Mouse (Mus musculus) v-Abl transformed pro-B cells (cell line): ENCODE measurements around the gene Npepps.

Experiments used
- in situ Hi-C, 2 experiments: fragments of 400-800 bp; cut with MboI; formaldehyde crosslinking; loops; one replicate each; pipeline ENCODE4 v1.15.1; 2025; ENCODE audit not compliant: unreplicated experiment in 2 of 2

The Npepps gene

DNA sequence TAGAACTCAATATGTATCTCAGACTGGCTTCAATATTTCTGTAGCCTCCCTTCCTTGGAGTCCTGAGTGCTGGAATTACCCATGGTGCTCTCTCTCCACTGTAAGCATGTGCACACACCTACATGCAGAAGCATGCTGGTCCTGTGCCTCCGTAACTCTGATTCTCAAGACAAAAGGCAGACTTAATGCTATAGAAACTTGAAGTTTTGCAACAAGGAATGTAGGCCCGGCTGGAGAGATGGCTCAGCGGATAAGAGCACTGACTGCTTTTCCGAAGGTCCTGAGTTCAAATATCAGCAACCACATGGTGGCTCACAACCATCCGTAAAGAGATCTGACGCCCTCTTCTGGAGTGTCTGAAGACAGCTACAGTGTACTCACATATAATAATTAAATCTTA is 90.8 kb downstream of the Npepps start:
- in situ Hi-C loops, result loop anchor here in 1 of 2 experiments (5.0 to 10.0 kb wide), 2 partner anchors 125 to 272 kb away; partner anchors contain the start of genes Cdk5rap3 and Mrpl45

- in situ Hi-C loops, result loop anchor here in 1 of 2 experiments (5.0 kb wide), 1 partner anchor 272 kb away; the partner anchor contains the start of gene Cdk5rap3
Observed at GRCm38 (mm10) chr11:97189231-97189630, 91.2 kb downstream of the Npepps start.

DNA sequence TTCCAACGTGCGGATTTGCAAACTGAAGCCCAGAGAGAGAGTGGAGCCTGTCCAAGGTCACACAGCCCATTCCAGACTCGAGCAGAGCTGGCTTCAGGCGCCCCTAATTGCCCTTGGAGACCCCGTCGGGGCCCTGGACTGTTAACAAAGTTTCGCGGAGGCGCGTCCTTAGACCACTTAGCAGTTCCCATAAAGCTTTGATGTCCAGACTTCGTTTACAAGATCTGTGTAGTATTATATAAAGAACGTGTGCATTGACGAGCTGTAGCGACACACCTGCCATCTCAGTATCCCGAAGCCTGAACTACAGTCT is 91.8 kb downstream of the Npepps start:
- in situ Hi-C loops, result loop anchor here in 1 of 2 experiments (5.0 kb wide), 1 partner anchor 271 kb away; the partner anchor contains the start of gene Cdk5rap3

DNA sequence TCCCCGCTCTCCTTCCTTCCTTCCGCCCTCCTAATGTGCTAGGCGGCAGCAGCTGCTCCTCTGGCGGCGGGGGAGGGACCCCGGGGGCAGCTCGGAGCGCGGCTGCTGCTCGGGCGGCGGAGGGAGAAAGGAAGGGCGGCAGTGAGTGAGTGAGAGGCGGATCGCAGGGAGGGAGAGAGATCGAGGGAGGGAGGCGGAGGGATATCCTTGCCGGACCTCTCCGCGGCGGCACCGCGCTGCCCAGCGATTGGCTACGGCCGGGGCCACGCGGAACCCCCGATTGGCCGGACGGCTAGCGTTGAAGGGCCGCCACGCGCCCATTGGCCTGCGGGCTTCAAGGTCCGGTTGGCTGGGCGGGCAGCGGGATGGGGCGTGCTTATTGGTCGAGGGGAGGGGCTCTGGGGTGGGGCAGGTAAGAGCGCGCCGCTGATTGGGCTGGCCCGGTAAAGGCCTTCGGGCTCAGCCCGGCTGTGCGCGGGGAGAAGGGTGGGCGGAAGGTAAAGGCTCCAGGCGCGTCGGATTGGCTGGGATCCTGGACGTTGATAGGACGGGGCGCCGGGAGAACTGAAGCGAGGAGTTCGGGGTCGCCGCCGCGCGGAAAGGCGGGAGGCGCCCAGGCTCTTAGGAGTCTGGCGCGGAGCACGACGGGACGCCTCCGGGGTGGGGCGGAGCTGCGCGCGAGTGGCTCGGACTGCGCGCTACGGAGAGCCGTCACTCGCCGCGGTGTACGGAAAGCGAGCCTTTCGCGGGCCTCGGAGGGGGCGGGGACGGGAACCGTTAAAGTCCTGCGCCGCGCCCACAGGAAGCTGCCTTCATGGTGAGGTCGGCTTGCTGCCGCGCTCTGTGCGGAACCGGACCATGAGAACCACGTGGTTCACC is 92.4 kb downstream of the Npepps start, which contains the start of gene Kpnb1:
TSS of gene Kpnb1 (minus strand) at position 118 of the 879 bp plus-strand sequence.
- in situ Hi-C loops, result loop anchor here in 1 of 2 experiments (5.0 kb wide), 1 partner anchor 271 kb away; the partner anchor contains the start of gene Cdk5rap3

DNA sequence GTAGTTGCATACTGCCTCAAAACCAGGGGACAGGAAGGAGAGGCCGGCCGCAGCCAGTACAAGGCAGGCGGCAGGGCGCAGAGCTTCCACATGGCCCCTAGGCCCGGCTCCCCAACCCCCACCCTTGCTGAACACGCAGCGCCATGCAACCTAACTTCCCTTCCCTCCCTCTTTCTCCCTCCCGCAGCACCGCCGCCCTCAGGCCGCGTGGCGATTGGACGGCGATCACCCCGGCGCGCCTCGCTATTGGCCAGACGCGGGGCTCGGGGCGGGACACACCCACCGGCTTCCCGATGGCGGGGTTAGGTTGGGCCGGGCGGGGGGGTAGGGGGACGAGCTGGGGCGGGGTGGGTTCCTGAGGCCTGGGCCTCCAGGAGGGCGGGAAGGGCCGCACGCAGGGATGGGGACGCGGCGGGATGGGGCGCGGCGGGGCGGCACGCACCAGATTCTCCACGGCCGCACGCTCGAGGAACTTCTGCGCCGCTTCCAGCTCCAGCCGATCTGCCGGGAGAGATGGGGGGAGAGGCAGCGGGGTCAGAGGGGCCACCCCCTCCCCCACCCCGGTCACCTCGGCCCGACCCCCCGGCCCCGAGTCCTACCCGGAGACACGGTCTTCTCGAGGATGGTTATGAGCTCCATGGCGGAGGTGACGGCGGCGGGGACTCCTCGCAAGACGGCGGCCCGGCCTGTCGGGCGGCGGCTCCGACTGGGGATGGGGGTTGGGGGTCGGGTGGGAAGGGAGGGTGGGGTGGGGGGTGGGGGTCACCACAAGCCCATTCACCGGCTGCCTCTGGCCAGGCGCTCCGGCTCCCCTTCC is 93.3 kb downstream of the Npepps start:
- in situ Hi-C loops, result loop anchor here in 1 of 2 experiments (5.0 kb wide), 1 partner anchor 270 kb away; the partner anchor contains the start of gene Cdk5rap3

- in situ Hi-C loops, result loop anchor here in 1 of 2 experiments (5.0 kb wide), 1 partner anchor 269 kb away; the partner anchor contains the start of gene Cdk5rap3
Observed at GRCm38 (mm10) chr11:97185704-97186614, 94.5 kb downstream of the Npepps start.

- in situ Hi-C loops, result loop anchor here in 1 of 2 experiments (5.0 kb wide), 1 partner anchor 268 kb away; the partner anchor contains the start of gene Cdk5rap3
Observed at GRCm38 (mm10) chr11:97184875-97185274, 95.6 kb downstream of the Npepps start.

DNA sequence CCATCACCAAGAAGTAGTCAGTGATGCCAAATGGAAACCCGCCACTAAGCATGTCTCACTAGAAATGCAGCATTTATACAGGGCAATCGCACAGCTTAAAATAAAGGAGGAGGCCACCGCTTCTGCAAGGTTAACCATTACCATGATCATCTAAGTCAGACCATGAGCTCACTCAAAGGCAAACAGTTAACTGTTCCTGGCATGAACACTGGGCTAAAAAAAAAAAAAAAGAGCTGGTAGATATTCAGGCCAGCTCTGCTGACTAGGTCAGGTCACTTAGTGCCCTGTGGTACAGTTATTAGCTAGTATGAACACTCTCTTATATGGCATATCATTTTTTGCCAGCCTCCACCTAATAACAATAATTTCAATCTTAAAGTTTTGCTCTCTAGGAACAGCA is 98.0 kb downstream of the Npepps start:
- in situ Hi-C loops, result no loop called here

- in situ Hi-C loops, result no loop called here
Observed at GRCm38 (mm10) chr11:97181061-97181460, 99.4 kb downstream of the Npepps start.

DNA sequence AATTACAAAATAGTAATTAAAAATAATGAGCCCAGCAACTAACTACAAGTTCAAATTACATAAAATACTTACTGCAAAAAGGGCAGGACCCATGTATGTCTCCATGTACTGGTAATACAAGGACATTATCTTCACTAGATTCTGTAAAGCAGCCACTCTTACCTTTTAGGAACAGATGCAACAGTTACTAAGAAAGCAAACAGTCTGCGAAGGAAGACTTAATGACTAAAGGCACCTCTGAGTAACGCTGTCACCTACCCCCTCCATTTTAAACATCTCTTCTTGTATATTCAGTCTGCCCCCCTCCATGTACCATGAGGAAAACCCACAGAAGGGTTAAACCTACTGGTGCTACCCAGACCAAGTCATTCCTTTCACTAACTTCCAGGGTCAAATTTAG is 102.2 kb downstream of the Npepps start:
- in situ Hi-C loops, result no loop called here

GRCm38 (mm10) chr11:97176851-97177250 is 103.6 kb downstream of the Npepps start:
- in situ Hi-C loops, result no loop called here

DNA sequence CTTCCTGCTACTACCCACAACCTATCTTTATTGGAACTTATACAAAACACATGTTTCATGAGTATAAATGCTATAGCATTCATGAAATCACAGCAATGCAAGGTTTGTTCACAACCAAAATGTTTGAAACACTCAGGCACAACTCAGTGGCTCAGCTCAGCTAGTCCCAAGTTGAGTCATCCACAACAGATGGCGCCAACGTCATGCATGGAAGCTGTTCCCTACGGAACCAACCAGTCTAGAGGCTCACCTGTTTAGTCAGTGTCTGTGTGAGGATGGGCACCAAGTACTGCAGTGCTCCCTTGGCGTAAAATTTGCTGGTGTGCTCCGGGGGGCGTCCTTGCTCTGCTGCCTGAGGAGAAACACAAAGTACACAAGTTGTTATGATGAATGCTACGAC is 104.9 kb downstream of the Npepps start:
- in situ Hi-C loops, result no loop called here

- in situ Hi-C loops, result no loop called here
Observed at GRCm38 (mm10) chr11:97160341-97160740, 120.1 kb downstream of the Npepps start.

DNA sequence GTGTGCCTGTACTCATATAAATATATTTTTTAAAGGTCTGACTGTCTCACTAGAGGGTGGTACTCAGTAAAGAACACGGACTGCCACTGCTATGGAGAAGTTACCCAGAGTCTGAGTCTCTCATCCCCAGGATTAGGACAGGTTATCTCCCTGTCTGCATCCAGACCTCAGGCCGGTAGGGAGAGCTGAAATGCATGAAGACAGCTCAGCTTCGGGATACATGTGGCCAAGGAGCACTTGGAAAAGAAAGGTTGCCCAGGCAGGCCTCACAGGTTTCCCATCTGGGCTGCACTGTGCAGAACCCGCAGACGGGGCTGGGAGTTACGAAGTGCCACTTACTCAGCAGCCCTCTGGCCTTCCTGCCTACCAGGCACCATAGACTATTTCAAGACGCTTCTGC is 123.4 kb downstream of the Npepps start:
- in situ Hi-C loops, result no loop called here
